Mouse (Mus musculus): ENCODE results near the gene Brms1.

DNA sequence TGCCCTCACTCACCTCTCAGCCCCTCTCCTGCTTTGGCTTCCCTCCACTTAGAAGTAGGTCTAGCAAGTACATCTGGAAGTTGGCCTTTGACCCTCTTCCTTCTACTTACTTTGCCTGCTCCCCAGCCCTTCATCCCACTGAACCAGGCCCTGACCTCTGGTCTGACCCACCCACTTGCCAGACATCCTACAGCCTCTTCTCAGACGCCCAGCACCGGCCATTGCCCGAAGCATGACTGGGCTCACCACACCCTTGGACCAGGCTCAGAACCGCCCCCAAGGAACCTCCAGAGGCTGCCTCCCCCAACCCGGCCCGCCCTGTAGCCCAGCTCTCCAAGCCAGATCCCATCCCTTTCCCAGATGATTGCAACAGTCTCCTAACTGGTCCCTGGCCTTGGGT lies 21.3 kb downstream of the Brms1 start:
- TF ChIP-seq CTCF (IDR thresholded peaks at IDR 0.05; ENCODE audit: low read depth) (no peak), EP300 (IDR thresholded peaks at IDR 0.05; ENCODE audit: low read depth) (no peak)

Data from heart, postnatal 0 days (tissue).